Mouse (Mus musculus): ENCODE data around the gene Arhgap25.

GRCm38 (mm10) chr6:87536270-87536669 is 3.2 kb upstream of the Arhgap25 start:
- TF ChIP-seq CTCF (IDR thresholded peaks at IDR 0.05 in 2 of 3, conservative IDR thresholded peaks at IDR 0.05 in 1 of 3; ENCODE audit: control insufficient read depth in 1 of 3, insufficient read depth in 1 of 3, low read depth in 2 of 3, low read length in 3 of 3, poor library complexity in 1 of 3, severe bottlenecking in 1 of 3), result no peak
- TF ChIP-seq USF2 (IDR thresholded peaks at IDR 0.05; ENCODE audit: borderline replicate concordance in 1 of 2, insufficient read depth in 1 of 2, low read depth in 1 of 2, low read length in 2 of 2), result no peak
- TF ChIP-seq GATA1 (IDR thresholded peaks at IDR 0.05; ENCODE audit: low read depth, low read length), result no peak
- TF ChIP-seq JUND (IDR thresholded peaks at IDR 0.05; ENCODE audit: low read depth, low read length), result no peak
- no peak for TF ChIP-seq SIN3A (IDR thresholded peaks at IDR 0.05; ENCODE audit: low read length)
- TF ChIP-seq TCF12 (IDR thresholded peaks at IDR 0.05; ENCODE audit: low read depth, low read length), result no peak
- no peak for TF ChIP-seq BHLHE40 (IDR thresholded peaks at IDR 0.05; ENCODE audit: borderline replicate concordance, low read depth, low read length)

Data from MEL (cell line).